Mouse (Mus musculus) frontal cortex, postnatal 10 days (tissue): ENCODE measurements around the gene Snx33.
A peak's percentile ranks its signal among the peaks of the same experiment; 100 is the strongest.
"Not testable (repeated sequence)": the region's sequence is repeated elsewhere in the genome, so short reads cannot be mapped to it uniquely, and the experiment has no call there.

Experiments used
- DNase-seq, 2 experiments: peaks; one replicate each; pipeline ENCODE4 v3.0.0; 2022; ENCODE audit warnings: low spot score in 2 of 2, mixed read lengths in 1 of 2

Gene Snx33

GRCm38 (mm10) chr9:56925291-56926024 lies 2.7 kb downstream of the Snx33 start:
- DNase-seq = no peak

GRCm38 (mm10) chr9:56924651-56925027 lies 3.5 kb downstream of the Snx33 start:
- DNase-seq = peak in 1 of 2 experiments; percentile 48

GRCm38 (mm10) chr9:56923841-56924650 lies 4.1 kb downstream of the Snx33 start:
- DNase-seq = no peak

GRCm38 (mm10) chr9:56922746-56923145 lies 5.4 kb downstream of the Snx33 start:
- DNase-seq = no peak

- DNase-seq = no peak
These were observed 9.7 kb downstream of the Snx33 start for GRCm38 (mm10) chr9:56918466-56918865.

GRCm38 (mm10) chr9:56917131-56917530 lies 11.0 kb downstream of the Snx33 start:
- no peak for DNase-seq

GRCm38 (mm10) chr9:56915695-56916410 lies 12.3 kb downstream of the Snx33 start:
- DNase-seq = no peak

GRCm38 (mm10) chr9:56915116-56915515 lies 13.1 kb downstream of the Snx33 start:
- no peak for DNase-seq

GRCm38 (mm10) chr9:56913991-56914390 lies 14.2 kb downstream of the Snx33 start:
- no peak for DNase-seq

- DNase-seq = no peak
These were observed 17.2 kb downstream of the Snx33 start for GRCm38 (mm10) chr9:56911017-56911416.

- DNase-seq = not testable (repeated sequence)
These were observed 18.2 kb downstream of the Snx33 start for GRCm38 (mm10) chr9:56909991-56910390.

GRCm38 (mm10) chr9:56907549-56907948 lies 20.6 kb downstream of the Snx33 start:
- DNase-seq = no peak

GRCm38 (mm10) chr9:56903662-56904061 lies 24.5 kb downstream of the Snx33 start:
- DNase-seq = no peak

- no peak for DNase-seq
These were observed 27.0 kb downstream of the Snx33 start for GRCm38 (mm10) chr9:56901187-56901586.

GRCm38 (mm10) chr9:56900571-56900970 lies 27.6 kb downstream of the Snx33 start:
- DNase-seq = no peak

- DNase-seq = no peak
These were observed 28.1 kb downstream of the Snx33 start for GRCm38 (mm10) chr9:56900060-56900459.

- DNase-seq = no peak
These were observed 28.8 kb downstream of the Snx33 start for GRCm38 (mm10) chr9:56899409-56899808.

- no peak for DNase-seq
These were observed 31.4 kb downstream of the Snx33 start for GRCm38 (mm10) chr9:56896779-56897178.

- no peak for DNase-seq
These were observed 34.2 kb downstream of the Snx33 start for GRCm38 (mm10) chr9:56894006-56894405.

- DNase-seq = no peak
These were observed 34.9 kb downstream of the Snx33 start for GRCm38 (mm10) chr9:56893313-56893712.

- DNase-seq = no peak
These were observed 36.1 kb downstream of the Snx33 start for GRCm38 (mm10) chr9:56892111-56892510.

GRCm38 (mm10) chr9:56891517-56892011 lies 36.6 kb downstream of the Snx33 start:
- peak; percentile 61 to 69 for DNase-seq
